Mouse (Mus musculus): ENCODE results near the gene Exosc8. TPM values are rescaled to one million over a fixed set of nuclear protein-coding genes. Genes with fewer than 3 reads are reported as not detected.
"Not testable (repeated sequence)": the region's sequence is repeated elsewhere in the genome, so short reads cannot be mapped to it uniquely, and the experiment has no call there.

Exosc8 gene
- total RNA-seq, 1 experiment from 2014 or later: 148 TPM

DNA sequence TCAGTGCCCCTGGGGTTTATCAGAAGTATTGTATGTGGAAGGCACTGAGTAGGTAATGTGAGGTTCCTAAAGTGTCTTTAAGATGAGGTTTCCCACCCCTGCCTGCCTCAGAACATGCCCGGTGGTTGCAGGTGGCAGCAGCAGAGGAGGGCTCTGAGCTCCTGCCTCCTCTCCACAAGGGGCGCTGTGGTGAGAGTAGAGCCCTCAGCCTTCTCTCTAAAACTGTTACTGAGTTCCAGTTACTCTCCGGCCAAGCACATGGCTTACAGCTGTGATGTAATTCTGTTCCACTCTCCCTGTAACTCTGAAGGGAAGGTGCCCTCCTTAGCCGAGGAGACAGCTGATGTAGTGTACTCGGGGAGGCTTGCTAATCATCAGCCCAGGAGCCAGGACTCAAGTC is 10.6 kb upstream of the Exosc8 start:
- ATAC-seq (replicated peaks in 1 of 2; ENCODE audit: insufficient read depth in 1 of 2, low FRiP score in 2 of 2, low TSS enrichment in 1 of 2, low read depth in 1 of 2, poor library complexity in 2 of 2, severe bottlenecking in 2 of 2): peak; percentile 56 to 75

DNA sequence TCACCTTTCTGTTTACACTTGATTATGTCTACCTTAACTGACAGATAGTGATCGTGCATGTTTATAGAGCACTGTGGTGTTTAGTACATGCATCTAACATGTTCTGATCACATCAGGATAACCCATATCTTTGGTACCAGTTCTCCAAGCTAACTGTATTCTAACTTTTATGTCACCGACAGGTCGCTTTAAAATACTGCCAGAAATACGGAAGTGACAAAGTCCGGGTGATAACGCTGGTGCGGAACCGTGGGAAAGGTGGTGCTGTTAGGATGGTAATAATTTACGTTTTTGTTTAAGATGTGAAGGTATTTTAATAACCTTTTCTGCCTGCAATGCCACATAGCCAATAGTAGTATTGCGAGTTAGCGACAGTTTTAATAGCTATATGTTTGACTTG is 6.8 kb upstream of the Exosc8 start:
- ATAC-seq (replicated peaks in 1 of 2; ENCODE audit: insufficient read depth in 1 of 2, low FRiP score in 2 of 2, low TSS enrichment in 1 of 2, low read depth in 1 of 2, poor library complexity in 2 of 2, severe bottlenecking in 2 of 2): no peak

DNA sequence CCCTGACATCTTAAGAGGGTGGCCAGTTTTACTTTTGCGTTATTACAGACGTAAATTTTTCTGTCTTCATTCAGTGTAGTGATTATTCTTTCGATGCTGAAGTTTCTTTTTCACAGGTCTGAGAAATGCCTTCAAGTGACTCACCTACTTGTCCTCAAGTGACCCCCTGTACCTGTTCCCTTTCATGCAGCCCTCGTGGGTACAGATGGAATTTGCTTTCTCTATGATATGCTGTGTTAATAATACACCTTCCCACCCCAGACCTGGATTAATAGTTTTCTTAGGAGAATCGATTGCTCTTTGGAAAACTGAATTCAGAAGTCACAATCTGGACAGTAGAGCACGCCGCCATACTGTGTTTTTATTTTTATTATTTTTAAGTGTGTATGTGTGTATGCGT is 2.1 kb upstream of the Exosc8 start:
- ATAC-seq (replicated peaks in 1 of 2; ENCODE audit: insufficient read depth in 1 of 2, low FRiP score in 2 of 2, low TSS enrichment in 1 of 2, low read depth in 1 of 2, poor library complexity in 2 of 2, severe bottlenecking in 2 of 2): no peak

DNA sequence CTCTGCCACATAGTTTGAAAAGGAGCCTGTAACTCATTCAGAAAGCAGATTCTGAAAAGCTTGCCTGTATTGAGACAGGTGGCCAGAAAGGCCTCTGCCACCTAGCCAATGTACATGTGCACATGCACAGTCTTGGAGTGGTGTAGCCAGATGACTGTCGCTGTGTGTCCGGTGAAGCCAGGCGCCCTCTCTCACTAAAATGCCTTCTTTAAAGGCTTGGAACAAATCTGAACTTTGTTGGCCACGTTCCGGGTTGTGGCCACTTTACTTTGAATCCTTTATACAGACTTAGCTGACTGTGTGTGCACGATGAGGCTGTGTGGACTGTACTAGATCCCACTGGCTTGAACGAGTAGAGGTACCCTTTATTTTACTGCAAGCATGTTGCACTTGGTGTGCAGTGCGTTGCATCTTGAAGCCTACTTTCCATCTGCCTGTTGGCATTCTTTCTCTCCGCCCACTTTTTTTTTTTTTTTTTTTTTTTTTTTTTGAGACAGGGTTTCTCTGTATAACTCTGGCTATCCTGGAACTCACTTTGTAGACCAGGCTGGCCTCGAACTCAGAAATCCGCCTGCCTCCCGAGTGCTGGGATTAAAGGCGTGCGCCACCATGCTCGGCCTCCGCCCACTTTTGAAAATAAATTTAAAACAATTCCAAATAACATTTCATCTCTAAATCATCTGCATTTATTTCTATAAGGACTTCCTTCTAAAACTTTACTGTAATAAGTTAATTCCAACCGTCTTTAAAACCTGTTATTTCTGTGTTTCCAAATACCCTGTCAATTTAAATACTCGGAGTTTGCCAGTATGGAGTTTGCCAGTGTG is 1.1 kb upstream of the Exosc8 start:
- ATAC-seq (replicated peaks in 1 of 2; ENCODE audit: insufficient read depth in 1 of 2, low FRiP score in 2 of 2, low TSS enrichment in 1 of 2, low read depth in 1 of 2, poor library complexity in 2 of 2, severe bottlenecking in 2 of 2): no peak

DNA sequence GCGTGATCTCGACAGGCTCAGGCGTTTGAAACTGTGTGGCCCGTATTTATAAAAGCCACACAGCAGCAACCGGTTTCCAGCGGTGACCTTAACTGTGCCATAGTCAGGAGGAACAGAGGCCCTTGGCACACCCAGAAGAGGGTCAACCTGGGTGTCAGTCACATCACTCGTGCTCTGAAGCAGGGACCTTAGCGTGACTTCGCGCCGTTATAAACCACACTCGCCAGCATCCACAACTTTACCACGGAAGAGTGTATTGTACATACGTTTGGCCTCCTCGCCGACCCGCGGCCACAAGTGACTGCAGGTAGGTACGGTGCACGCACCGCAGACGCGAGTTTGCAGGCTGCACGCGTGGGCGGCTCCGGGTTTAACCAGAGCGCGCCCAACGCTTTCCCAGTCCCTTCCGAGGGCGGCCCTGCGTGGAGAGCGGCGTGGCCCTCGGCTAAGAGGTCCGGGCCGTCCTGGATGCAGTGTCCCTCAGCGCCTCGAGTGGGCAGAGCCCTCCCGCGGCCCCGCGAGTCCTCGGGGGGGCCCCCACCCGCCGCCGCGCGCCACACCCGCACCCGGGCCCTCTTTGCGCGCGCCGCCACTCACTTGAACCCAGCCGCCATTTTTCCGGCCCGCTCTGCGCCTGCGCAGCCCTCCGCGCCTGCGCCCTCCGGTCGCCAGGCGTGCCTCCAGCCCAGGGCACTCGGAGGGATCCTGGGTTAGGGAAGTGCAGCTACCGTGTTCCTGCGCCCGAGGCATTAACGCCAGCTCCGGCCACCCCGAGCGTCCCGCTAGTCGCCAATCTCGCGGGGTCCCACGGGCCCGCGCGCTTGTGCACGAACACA is 564 bp downstream of the Exosc8 start:
- peak; percentile 75 to 76 for ATAC-seq (replicated peaks in 1 of 2; ENCODE audit: insufficient read depth in 1 of 2, low FRiP score in 2 of 2, low TSS enrichment in 1 of 2, low read depth in 1 of 2, poor library complexity in 2 of 2, severe bottlenecking in 2 of 2)

DNA sequence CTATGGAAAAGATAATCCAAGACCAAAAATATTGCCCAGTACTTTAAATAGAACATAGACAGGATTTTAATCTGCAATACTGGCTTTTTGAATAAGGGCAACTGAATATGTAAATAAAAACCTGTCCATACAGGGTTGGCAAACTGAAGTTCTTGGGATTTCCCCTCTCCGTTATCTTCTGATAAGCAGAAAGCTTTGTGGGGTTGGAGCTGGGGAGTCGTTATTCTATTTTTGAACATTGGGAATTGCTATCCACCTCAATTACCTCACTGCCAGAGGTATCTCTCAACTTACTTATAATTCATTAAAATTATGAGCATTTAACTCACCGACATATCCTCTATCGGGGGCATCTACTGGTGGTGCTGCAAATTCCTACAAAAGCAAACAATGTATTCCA is 2.8 kb downstream of the Exosc8 start:
- no peak for ATAC-seq (replicated peaks in 1 of 2; ENCODE audit: insufficient read depth in 1 of 2, low FRiP score in 2 of 2, low TSS enrichment in 1 of 2, low read depth in 1 of 2, poor library complexity in 2 of 2, severe bottlenecking in 2 of 2)

DNA sequence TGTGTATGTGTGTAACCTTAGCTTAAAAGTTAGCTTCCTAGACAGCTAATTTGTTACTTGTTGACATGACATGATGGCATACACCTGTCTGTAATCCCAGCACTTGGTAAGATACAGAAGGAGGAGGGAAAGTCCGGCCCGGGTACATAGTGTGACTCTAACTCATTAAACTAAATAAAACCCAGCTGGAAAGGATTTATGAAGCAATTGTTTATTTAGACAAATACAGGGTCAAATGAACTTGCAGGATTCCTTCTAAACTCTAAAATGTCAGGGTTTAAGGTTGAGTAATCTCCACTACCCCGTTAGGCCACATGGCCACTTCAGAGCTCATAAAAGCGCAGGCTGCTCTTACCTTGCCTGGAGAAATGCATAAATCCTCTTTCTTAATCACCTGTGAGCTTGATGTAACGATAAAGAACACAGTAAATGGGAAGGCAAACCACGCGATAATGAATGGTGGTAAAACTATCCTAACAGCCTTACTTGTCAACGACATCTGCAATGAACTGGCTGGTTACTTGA is 3.5 kb downstream of the Exosc8 start:
- no peak for ATAC-seq (replicated peaks in 1 of 2; ENCODE audit: insufficient read depth in 1 of 2, low FRiP score in 2 of 2, low TSS enrichment in 1 of 2, low read depth in 1 of 2, poor library complexity in 2 of 2, severe bottlenecking in 2 of 2)

DNA sequence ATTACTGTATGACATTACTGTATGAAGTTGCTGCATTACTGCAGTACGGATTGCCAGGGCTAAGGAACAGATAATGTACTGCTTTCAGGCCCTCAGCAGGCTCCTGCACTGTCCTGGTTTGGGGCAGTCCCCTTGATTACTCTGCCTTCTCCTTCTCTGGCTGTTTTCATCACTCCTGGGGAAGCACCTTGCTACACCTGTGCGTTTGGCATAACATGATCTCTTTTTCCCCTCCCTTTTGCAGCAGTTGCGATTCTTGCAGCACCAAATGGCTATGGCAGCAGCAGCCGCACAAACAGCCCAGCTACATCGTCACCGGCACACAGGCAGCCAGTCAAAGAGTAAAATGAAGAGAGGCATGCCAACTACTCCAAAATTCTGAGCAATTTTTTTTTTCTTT is 7.1 kb downstream of the Exosc8 start:
- no peak for ATAC-seq (replicated peaks in 1 of 2; ENCODE audit: insufficient read depth in 1 of 2, low FRiP score in 2 of 2, low TSS enrichment in 1 of 2, low read depth in 1 of 2, poor library complexity in 2 of 2, severe bottlenecking in 2 of 2)

DNA sequence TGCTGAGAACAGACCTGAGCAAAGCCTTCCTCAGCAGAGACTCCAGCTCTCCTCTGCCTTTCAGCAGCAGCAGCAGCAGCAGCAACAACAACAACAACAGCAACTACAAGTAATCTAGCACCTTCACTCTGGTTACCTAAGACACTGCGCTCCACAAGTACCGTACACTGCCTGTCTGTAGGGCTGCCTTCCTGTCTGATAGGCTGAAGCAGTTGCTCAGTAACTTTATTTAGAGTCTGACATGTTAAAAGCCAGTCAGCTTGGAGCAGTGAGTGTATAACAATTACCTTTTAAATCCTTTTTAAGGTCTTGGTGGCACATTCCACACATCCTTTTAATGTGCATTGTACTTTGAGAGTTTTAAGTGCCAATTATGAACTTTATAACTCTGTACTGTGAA is 7.6 kb downstream of the Exosc8 start:
- ATAC-seq (replicated peaks in 1 of 2; ENCODE audit: insufficient read depth in 1 of 2, low FRiP score in 2 of 2, low TSS enrichment in 1 of 2, low read depth in 1 of 2, poor library complexity in 2 of 2, severe bottlenecking in 2 of 2): no peak

DNA sequence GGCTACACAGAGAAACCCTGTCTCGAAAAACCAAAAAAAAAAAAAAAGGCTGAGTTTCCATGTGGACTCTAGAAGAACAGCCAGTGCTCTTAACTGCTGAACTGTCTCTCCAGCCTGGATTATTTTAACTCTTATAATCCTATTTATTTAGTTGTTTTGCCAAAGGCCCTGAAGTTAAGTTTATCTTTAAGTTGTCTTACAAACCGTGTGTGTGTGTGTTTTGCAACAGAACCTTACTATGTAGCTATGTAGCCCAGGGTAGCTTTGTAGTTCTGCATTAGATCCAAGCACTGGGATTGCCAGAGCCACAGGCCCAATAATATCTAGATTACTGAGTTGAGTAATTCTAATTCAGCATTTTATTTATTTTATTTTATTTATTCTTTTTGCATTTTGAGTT is 9.8 kb downstream of the Exosc8 start:
- no peak for ATAC-seq (replicated peaks in 1 of 2; ENCODE audit: insufficient read depth in 1 of 2, low FRiP score in 2 of 2, low TSS enrichment in 1 of 2, low read depth in 1 of 2, poor library complexity in 2 of 2, severe bottlenecking in 2 of 2)

DNA sequence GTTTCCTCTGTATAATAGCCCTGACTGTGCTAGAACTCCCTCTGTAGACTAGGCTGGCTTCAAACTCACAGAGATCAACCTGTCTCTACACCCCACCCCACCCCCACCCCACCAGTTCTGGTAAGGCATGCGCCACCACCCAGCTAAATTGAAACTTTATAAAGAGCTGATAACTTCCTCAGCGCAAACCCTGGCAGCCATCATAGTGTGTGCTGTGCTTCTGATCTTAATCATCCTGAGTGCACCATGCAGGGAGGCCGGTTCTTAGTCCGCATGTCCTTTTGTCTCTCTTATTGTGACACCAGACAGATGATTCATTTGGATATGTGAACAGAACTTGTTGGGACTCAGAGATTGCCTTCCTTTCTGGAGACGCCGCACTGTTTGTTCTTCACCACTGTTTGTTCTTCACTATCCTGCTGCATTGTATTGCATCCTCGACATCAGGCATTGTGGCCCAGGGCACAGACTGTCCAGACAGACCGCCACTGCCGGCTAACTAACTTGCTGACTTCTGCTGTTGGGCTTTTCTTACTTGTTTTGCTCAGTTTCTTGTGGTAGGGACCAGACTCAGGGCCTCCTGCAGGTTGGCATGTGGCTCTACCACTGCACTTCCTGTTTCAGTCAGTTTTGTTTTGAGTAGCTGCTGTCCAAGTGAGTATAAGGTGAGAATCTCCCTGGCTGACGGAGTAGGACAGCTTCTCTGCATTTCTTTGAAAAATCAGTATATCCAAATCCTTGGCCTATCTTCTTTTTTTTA is 11.3 kb downstream of the Exosc8 start:
- peak; percentile 86 to 90 for ATAC-seq (replicated peaks in 1 of 2; ENCODE audit: insufficient read depth in 1 of 2, low FRiP score in 2 of 2, low TSS enrichment in 1 of 2, low read depth in 1 of 2, poor library complexity in 2 of 2, severe bottlenecking in 2 of 2)

DNA sequence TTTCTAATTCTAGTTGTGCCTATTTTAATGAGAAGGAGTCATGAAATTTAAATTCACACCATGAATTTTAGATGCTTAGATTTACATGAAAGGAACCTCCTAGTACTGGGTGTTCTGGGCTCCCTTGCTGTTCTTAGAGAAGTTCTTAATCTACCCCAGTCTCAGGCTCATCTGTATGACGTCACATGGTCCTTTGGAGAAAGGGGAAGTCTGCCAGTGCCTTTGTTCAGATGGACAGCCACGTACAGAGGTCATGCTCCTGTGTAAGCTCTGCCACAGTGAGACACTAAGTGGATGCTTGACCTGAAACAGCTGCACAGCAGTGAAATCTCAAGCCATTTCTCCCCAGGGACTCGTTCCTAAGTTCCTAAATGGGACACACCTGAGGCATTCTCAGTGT is 16.2 kb downstream of the Exosc8 start:
- ATAC-seq (replicated peaks in 1 of 2; ENCODE audit: insufficient read depth in 1 of 2, low FRiP score in 2 of 2, low TSS enrichment in 1 of 2, low read depth in 1 of 2, poor library complexity in 2 of 2, severe bottlenecking in 2 of 2): peak; percentile 81 to 86

DNA sequence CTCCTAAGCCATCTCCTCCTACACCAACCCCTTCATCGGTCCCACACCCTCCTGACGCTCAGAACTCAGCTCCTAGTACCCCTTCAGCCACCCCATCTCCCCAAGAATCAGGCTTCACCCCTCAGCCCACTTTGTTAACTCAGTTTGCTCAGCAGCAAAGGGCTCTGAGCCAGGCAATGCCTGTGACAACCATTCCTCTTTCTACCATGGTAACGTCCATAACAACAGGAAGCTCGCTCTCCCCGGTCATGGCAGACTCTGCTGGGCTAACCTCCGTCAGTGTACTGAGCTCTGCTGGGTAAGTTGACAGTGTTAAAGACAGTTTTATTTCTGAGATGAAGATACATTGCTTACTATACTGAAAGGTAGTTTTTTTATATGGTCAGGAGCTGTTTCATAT is 17.8 kb downstream of the Exosc8 start:
- ATAC-seq (replicated peaks in 1 of 2; ENCODE audit: insufficient read depth in 1 of 2, low FRiP score in 2 of 2, low TSS enrichment in 1 of 2, low read depth in 1 of 2, poor library complexity in 2 of 2, severe bottlenecking in 2 of 2): no peak

DNA sequence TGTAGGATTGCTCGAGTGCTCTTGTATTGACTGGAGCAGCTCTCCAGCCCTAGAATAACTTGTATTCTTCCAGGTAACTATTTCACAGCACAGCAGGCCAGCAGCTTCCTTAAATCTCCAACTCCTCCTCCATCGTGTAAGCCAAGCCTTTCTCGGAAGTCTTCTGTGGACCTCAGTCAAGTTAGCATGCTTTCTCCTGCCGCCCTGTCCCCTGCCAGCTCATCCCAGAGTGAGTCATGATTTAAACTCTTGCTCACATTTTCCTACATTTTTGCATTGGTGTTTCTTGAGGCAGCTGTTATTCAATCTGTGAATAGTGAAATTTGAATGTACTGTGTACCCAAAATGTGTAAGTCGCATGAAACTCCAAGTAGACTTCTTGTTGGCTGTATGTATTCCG is 19.7 kb downstream of the Exosc8 start:
- ATAC-seq (replicated peaks in 1 of 2; ENCODE audit: insufficient read depth in 1 of 2, low FRiP score in 2 of 2, low TSS enrichment in 1 of 2, low read depth in 1 of 2, poor library complexity in 2 of 2, severe bottlenecking in 2 of 2): no peak

DNA sequence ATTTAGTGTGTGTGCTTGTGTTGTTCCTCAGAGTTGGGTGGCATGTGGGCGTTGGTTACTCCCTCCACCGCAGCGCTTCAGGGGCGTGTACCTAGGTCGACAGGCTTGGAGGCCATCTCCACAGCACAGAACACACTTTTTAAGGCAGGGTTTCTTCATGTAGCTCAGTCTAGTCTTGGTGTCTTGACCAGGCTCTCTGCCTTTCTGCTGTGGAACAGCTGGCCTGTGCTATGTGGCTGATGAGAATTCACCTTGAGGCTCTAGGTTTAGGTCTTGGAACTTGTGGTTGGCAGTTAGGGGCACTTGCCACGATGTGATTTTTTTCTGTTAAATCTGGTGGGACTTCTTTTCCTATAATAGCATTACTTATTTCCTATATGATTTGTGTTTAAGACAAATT is 20.9 kb downstream of the Exosc8 start, which contains the start of gene Gm21958:
TSS of gene Gm21958 (minus strand) at position 101 of the 400 bp plus-strand sequence.
- ATAC-seq (replicated peaks in 1 of 2; ENCODE audit: insufficient read depth in 1 of 2, low FRiP score in 2 of 2, low TSS enrichment in 1 of 2, low read depth in 1 of 2, poor library complexity in 2 of 2, severe bottlenecking in 2 of 2): no peak

DNA sequence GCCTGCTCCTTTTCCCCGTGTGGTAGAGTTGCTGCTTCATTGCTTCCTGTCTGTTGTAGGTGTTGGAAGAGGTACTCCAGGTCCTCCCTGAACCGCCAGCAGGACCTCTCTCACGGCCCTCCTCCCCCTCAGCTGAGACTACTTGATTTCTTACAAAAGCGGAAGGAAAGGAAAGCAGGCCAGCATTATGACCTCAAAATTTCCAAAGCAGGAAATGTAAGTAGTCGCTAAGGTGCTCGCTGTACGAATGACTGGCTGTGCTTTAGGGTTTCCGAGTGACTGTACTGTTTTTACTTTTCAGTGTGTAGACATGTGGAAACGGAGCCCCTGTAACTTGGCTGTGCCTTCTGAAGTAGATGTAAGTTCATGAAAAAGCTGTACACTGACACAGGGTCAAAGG is 26.2 kb downstream of the Exosc8 start:
- ATAC-seq (replicated peaks in 1 of 2; ENCODE audit: insufficient read depth in 1 of 2, low FRiP score in 2 of 2, low TSS enrichment in 1 of 2, low read depth in 1 of 2, poor library complexity in 2 of 2, severe bottlenecking in 2 of 2): peak; percentile 97 to 98

DNA sequence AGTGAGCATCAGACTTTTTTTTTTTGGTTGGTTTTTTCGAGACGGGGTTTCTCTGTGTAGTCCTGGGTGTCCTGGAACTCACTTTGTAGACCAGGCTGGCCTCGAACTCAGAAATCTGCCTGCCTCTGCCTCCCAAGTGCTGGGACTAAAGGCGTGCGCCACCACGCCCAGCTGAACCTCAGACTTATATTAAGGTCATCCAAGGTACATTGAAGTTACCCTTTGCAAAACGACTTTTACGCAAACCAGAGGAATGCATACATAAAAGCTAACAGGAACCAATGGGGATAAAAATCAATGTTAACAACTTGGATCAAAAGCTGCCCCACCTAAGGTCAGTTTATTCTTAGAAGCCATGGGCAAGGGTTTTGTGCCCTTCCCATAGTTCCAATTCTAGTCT is 31.1 kb downstream of the Exosc8 start:
- ATAC-seq (replicated peaks in 1 of 2; ENCODE audit: insufficient read depth in 1 of 2, low FRiP score in 2 of 2, low TSS enrichment in 1 of 2, low read depth in 1 of 2, poor library complexity in 2 of 2, severe bottlenecking in 2 of 2): not testable (repeated sequence)
